Mouse (Mus musculus) neural tube, embryonic 12.5 days (tissue): Measurements from ENCODE around the gene Npl. TPM values are rescaled to one million over a fixed set of nuclear protein-coding genes. Genes with fewer than 3 reads are reported as not detected.

Source experiments
- ATAC-seq: fragments of 200-750 bp; cut with Nextera tagmentation; 2 replicates; pipeline ENCODE4 v1.8.0; 2017; ENCODE audit warnings: low read depth, mild to moderate bottlenecking, moderate TSS enrichment, moderate library complexity; ENCODE audit not compliant: low FRiP score
- H3K27ac ChIP-seq: fragments of 300-500 bp; sonication (generic); 2 replicates; pipeline ENCODE4 v1.5.1; 2016
- H3K27me3 ChIP-seq: fragments of 300-500 bp; sonication (generic); replicated peaks from 2 replicates; pipeline ENCODE4 v1.6.1; 2016; ENCODE audit warnings: mild to moderate bottlenecking
- H3K36me3 ChIP-seq: fragments of 300-500 bp; sonication (generic); 2 replicates; pipeline ENCODE4 v1.6.1; 2016; ENCODE audit warnings: mild to moderate bottlenecking
- H3K4me1 ChIP-seq: fragments of 300-500 bp; sonication (generic); 2 replicates; pipeline ENCODE4 v1.6.1; 2016
- H3K4me2 ChIP-seq: fragments of 300-500 bp; sonication (generic); replicated peaks from 2 replicates; pipeline ENCODE4 v1.6.1; 2016; ENCODE audit warnings: mild to moderate bottlenecking
- H3K4me3 ChIP-seq: fragments of 300-500 bp; sonication (generic); 2 replicates; pipeline ENCODE4 v1.5.1; 2016
- H3K9ac ChIP-seq: fragments of 300-500 bp; sonication (generic); 2 replicates; pipeline ENCODE4 v1.6.1; 2016; ENCODE audit warnings: mild to moderate bottlenecking
- H3K9me3 ChIP-seq: fragments of 300-500 bp; sonication (generic); 2 replicates; pipeline ENCODE4 v1.6.1; 2016; ENCODE audit warnings: mild to moderate bottlenecking
- WGBS: fragments of 180-500 bp; shearing (Covaris S2); methylation state at CpG from one replicate; pipeline ENCODE4 v1.1.7; 2016; 5-methylcytosine and 5-hydroxymethylcytosine counted together
- polyA plus RNA-seq: library from polyadenylated mRNA; unstranded; fragments of >200 nt; fragmentation: Nextera tagmentation; extraction: Ambion mirVana; gene quantifications from 2 replicates; pipeline ENCODE4 v1.2.1, GENCODE M21; 2016

Npl gene
- 16.5 and 16.8 TPM in 2 replicates for polyA plus RNA-seq

DNA sequence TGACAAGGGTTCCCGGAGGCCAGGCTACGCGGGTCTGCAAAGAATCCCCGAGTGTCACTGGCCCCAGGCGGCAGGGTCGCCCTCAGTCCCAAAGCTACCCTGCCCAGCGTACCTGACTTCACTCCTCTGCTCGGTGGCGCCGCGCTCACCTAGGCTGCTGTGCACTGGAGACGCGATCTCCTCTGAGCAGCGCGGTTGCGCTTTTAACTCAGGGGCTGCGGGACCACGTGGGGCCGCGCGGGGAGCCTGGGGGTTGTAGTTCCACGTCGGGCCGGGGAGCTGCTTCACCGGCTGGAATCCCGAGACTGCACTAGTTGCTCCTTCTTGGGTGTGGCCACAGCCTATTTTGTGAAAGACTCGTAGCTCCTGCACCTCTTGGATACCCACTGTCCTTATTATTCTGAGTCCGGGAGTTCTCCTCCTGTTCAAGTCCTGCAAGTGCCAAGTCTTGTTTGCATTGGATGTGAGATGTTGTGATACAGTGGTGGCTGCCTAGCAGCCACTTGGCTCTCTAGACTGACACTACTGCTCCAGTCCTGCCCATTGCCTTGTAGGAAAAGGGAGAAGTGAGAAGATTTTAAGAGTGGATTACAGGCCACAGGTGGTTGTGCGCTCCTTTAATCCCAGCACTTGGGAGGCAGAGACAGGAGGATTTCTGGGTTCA, at the start of gene Npl:
Npl (minus strand) TSS at position 510 of the 664 bp plus-strand sequence.
- peak within 1 kb of the TSS; percentile 56 for H3K4me3 ChIP-seq
- 6% methylated on average over 29 of the region's 29 CpGs for WGBS

GRCm38 (mm10) chr1:153599302-153600045, 49.6 kb upstream of the Npl start:
- H3K27ac ChIP-seq, result no peak overlapping the region
- H3K4me2 ChIP-seq, result no peak overlapping the region

More for the DNA sequence above, at the start of gene Npl:
- H3K9me3 ChIP-seq, result no peaks in the 10 kb centered on the region
- H3K9ac ChIP-seq, result peak within 1 kb of the TSS; percentile 65
- ATAC-seq, result peak; percentile 94
- peak within 1 kb of the TSS; percentile 75 for H3K4me2 ChIP-seq
- H3K27ac ChIP-seq, result no peak within 1 kb of the TSS
- no peaks in the 10 kb centered on the region for H3K27me3 ChIP-seq
- H3K4me1 ChIP-seq, result no peaks in the 10 kb centered on the region
- H3K36me3 ChIP-seq, result no peaks in the 10 kb centered on the region

GRCm38 (mm10) chr1:153598773-153599172, 48.9 kb upstream of the Npl start:
- H3K27ac ChIP-seq, result no peak overlapping the region
- no peak overlapping the region for H3K9ac ChIP-seq
- H3K9me3 ChIP-seq, result no peaks in the 10 kb centered on the region
- peak overlapping the region; percentile 9; the same call in 1 of the 2 replicates for H3K4me2 ChIP-seq
- ATAC-seq, result peak; percentile 48; the same call in 1 of the 2 replicates
- H3K4me1 ChIP-seq, result peaks cover 12% of the 10 kb centered on the region
- WGBS, result 10% methylated on average over 2 of the region's 2 CpGs
- no peaks in the 10 kb centered on the region for H3K36me3 ChIP-seq
- no peaks in the 10 kb centered on the region for H3K27me3 ChIP-seq
- H3K4me3 ChIP-seq, result no peak overlapping the region

More at GRCm38 (mm10) chr1:153599302-153600045, 49.6 kb upstream of the Npl start:
- WGBS, result 42% methylated on average over 9 of the region's 9 CpGs
- Histone ChIP-seq H3K4me3 (no peak overlapping the region), H3K27me3 (no peaks in the 10 kb centered on the region), H3K36me3 (no peaks in the 10 kb centered on the region), H3K9ac (no peak overlapping the region), H3K4me1 (peaks cover 12% of the 10 kb centered on the region), H3K9me3 (no peaks in the 10 kb centered on the region)
- no peak; the same call in 1 of the 2 replicates for ATAC-seq

DNA sequence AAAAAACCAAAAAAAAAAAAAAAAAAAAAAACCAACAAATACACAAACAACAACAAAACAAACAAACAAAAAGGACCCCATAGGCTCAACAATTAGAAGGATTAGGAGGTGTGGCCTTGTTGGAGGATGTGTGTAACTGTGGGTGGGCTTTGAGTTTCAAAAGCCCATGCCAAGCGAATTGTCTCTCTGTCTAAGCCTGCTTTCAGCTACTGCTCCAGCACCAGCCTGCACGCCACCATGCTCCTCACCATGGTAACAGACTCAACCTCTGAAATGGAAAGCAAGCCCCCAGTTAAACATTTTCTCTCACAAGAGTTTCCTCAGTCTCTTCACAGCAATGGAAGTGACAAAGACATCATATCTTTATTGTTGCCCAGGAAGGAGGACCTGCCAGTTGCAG, 43.8 kb upstream of the Npl start:
- H3K27ac ChIP-seq, result no peak overlapping the region
- H3K9ac ChIP-seq, result no peak overlapping the region
- no peak for ATAC-seq
- H3K27me3 ChIP-seq, result no peaks in the 10 kb centered on the region
- H3K4me1 ChIP-seq, result 0 out of 2 replicates have a peak, but pooled peaks cover 3% of the 10 kb centered on the region
- no peaks in the 10 kb centered on the region for H3K36me3 ChIP-seq
- H3K4me2 ChIP-seq, result no peak overlapping the region
- no peak overlapping the region for H3K4me3 ChIP-seq
- WGBS, result 38% methylated on average over 2 of the region's 2 CpGs
- H3K9me3 ChIP-seq, result no peaks in the 10 kb centered on the region

- H3K9me3 ChIP-seq, result no peaks in the 10 kb centered on the region
- 72% methylated on average over 2 of the region's 2 CpGs for WGBS
- ATAC-seq, result no peak
- no peak overlapping the region for H3K4me2 ChIP-seq
- H3K9ac ChIP-seq, result no peak overlapping the region
- H3K4me1 ChIP-seq, result no peaks in the 10 kb centered on the region
- no peaks in the 10 kb centered on the region for H3K27me3 ChIP-seq
- no peak overlapping the region for H3K27ac ChIP-seq
- no peak overlapping the region for H3K4me3 ChIP-seq
- H3K36me3 ChIP-seq, result no peaks in the 10 kb centered on the region
These were observed 40.4 kb upstream of the Npl start for GRCm38 (mm10) chr1:153590176-153590734.

DNA sequence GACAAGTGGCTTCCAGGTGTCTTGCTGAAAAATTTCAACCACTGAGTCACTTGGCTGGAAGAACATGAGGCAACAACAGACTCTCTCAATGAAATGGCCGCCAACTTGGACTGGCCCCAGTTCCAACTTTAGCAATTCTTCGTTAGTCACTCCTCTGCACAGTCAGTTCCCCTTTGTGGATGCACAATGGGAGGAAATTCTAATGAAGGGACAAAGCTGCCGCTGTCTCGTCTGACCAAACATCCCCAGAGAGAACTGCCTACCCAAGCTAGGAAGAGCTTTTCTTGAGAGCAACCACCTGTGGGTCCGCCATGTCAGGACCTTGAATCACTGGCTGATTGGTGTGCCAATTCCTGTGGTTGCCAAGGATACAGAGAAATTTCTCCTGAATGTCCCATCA, 38.1 kb upstream of the Npl start:
- Histone ChIP-seq H3K27me3 (no peaks in the 10 kb centered on the region), H3K4me1 (no peaks in the 10 kb centered on the region), H3K4me3 (no peak overlapping the region), H3K36me3 (no peaks in the 10 kb centered on the region), H3K4me2 (no peak overlapping the region), H3K9ac (no peak overlapping the region), H3K9me3 (no peaks in the 10 kb centered on the region), H3K27ac (no peak overlapping the region)
- no peak for ATAC-seq
- 73% methylated on average over 5 of the region's 5 CpGs for WGBS

- 75% methylated on average over 10 of the region's 10 CpGs for WGBS
- Histone ChIP-seq H3K9ac (no peak overlapping the region), H3K27me3 (no peaks in the 10 kb centered on the region), H3K4me2 (no peak overlapping the region), H3K4me1 (no peaks in the 10 kb centered on the region), H3K36me3 (no peaks in the 10 kb centered on the region), H3K9me3 (no peaks in the 10 kb centered on the region), H3K4me3 (no peak overlapping the region), H3K27ac (no peak overlapping the region)
- no peak for ATAC-seq
These were observed 37.0 kb upstream of the Npl start for GRCm38 (mm10) chr1:153586826-153587225.

DNA sequence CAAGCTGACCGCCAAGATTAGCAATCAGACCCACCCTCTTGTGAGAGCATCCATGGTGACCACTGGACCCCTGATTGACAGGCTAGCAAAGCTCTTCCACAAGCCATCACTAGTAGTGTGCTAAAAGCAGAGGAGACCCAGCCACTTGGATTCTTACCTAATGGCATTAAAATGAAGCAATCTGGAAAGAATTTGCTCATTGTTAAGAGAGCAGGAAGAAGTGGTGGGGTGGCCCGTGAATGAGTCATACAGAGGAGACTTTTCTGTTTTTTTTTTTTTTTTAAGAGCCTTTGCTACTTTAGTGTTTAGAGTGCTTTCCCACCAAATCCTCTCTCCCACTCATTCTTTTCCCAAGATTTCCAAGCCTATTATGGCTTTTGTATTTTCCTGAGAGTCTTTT, 35.9 kb upstream of the Npl start:
- Histone ChIP-seq H3K36me3 (no peaks in the 10 kb centered on the region), H3K4me2 (no peak overlapping the region), H3K27ac (no peak overlapping the region), H3K4me3 (no peak overlapping the region), H3K27me3 (no peaks in the 10 kb centered on the region), H3K9ac (no peak overlapping the region), H3K4me1 (no peaks in the 10 kb centered on the region), H3K9me3 (no peaks in the 10 kb centered on the region)
- 60% methylated on average over 2 of the region's 2 CpGs for WGBS
- no peak for ATAC-seq

- H3K4me1 ChIP-seq, result no peaks in the 10 kb centered on the region
- H3K27me3 ChIP-seq, result no peaks in the 10 kb centered on the region
- H3K4me2 ChIP-seq, result no peak overlapping the region
- WGBS, result 79% methylated on average over 4 of the region's 4 CpGs
- no peaks in the 10 kb centered on the region for H3K9me3 ChIP-seq
- no peak for ATAC-seq
- no peak overlapping the region for H3K4me3 ChIP-seq
- H3K27ac ChIP-seq, result no peak overlapping the region
- no peaks in the 10 kb centered on the region for H3K36me3 ChIP-seq
- H3K9ac ChIP-seq, result no peak overlapping the region
These were observed 33.3 kb upstream of the Npl start for GRCm38 (mm10) chr1:153583189-153583588.

GRCm38 (mm10) chr1:153574730-153575129, 24.9 kb upstream of the Npl start:
- no peak overlapping the region for H3K4me2 ChIP-seq
- no peak for ATAC-seq
- H3K9ac ChIP-seq, result no peak overlapping the region
- H3K9me3 ChIP-seq, result no peaks in the 10 kb centered on the region
- no peak overlapping the region for H3K4me3 ChIP-seq
- H3K36me3 ChIP-seq, result no peaks in the 10 kb centered on the region
- H3K27ac ChIP-seq, result no peak overlapping the region
- no peaks in the 10 kb centered on the region for H3K27me3 ChIP-seq
- H3K4me1 ChIP-seq, result no peaks in the 10 kb centered on the region
- 54% methylated on average over 3 of the region's 3 CpGs for WGBS

GRCm38 (mm10) chr1:153572271-153573043, 22.6 kb upstream of the Npl start:
- no peak for ATAC-seq
- no peak overlapping the region for H3K27ac ChIP-seq

GRCm38 (mm10) chr1:153565701-153566100, 15.9 kb upstream of the Npl start:
- no peak overlapping the region for H3K9ac ChIP-seq
- H3K36me3 ChIP-seq, result no peaks in the 10 kb centered on the region
- H3K27ac ChIP-seq, result no peak overlapping the region
- ATAC-seq, result no peak
- H3K9me3 ChIP-seq, result no peaks in the 10 kb centered on the region
- H3K4me2 ChIP-seq, result no peak overlapping the region
- H3K4me1 ChIP-seq, result no peaks in the 10 kb centered on the region
- no peaks in the 10 kb centered on the region for H3K27me3 ChIP-seq
- 80% methylated on average over 8 of the region's 8 CpGs for WGBS
- H3K4me3 ChIP-seq, result no peak overlapping the region

More at GRCm38 (mm10) chr1:153572271-153573043, 22.6 kb upstream of the Npl start:
- Histone ChIP-seq H3K27me3 (no peaks in the 10 kb centered on the region), H3K4me3 (no peak overlapping the region), H3K36me3 (no peaks in the 10 kb centered on the region), H3K9me3 (no peaks in the 10 kb centered on the region), H3K9ac (no peak overlapping the region), H3K4me1 (no peaks in the 10 kb centered on the region), H3K4me2 (no peak overlapping the region)
- 83% methylated on average over 4 of the region's 4 CpGs for WGBS
